Mouse (Mus musculus): Measurements from ENCODE around the gene Ttc26. TPM values are rescaled to one million over a fixed set of nuclear protein-coding genes. Genes with fewer than 3 reads are reported as not detected.
"Not testable (repeated sequence)": the region's sequence is repeated elsewhere in the genome, so short reads cannot be mapped to it uniquely, and the experiment has no call there.

Gene Ttc26
- polyA plus RNA-seq, 1 experiment from 2014 or later, result 13.3 TPM

DNA sequence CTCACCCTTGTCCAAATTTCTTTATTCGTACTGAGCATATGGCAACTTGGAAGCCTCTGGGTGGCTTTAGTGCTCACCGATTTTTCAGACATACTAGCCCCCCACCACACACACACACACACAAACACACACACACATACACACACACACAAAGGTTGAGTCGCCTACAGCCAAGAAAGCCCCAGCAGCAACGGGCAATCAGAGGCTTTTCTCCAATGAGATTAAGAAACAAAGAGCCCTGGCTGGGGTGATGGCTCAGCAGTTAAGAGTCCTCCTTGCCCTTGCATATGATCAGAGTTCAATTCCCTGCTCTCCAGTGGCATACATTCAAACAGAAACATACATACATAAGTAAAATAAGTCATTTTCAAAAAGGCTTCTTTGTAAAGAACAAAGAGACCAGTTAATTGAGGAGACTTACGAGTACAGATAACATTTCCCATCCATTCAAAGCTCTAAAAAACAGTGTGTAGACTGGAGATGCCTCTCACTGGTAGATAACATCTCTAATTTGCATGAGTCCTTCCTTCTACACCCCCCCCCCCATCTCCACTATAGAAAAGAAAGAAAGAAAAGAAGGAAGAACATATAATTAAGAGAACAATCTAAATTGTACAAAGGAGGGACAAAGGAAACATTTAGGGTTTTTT lies 23.5 kb upstream of the Ttc26 start:
- 64% methylated on average over 5 of the region's 5 CpGs for WGBS
- ATAC-seq (ENCODE audit: insufficient number of reproducible peaks, insufficient read depth, low FRiP score, low TSS enrichment, low read depth), result no peak

GRCm38 (mm10) chr6:38358253-38359027 lies 22.8 kb upstream of the Ttc26 start:
- Histone ChIP-seq H3K4me1 (replicated peaks) (0 out of 2 replicates have a peak, but pooled peaks cover 8% of the 10 kb centered on the region), H3K4me3 (replicated peaks) (no peak overlapping the region), H3K27me3 (peaks cover 39% of the 10 kb centered on the region), H3K36me3 (no peaks in the 10 kb centered on the region), H3K9ac (replicated peaks) (no peak overlapping the region), H3K27ac (no peak overlapping the region), H3K9me3 (no peaks in the 10 kb centered on the region), H3K4me2 (no peak overlapping the region)
- ATAC-seq (ENCODE audit: insufficient number of reproducible peaks, insufficient read depth, low FRiP score, low TSS enrichment, low read depth), result no peak
- WGBS, result 67% methylated on average over 8 of the region's 8 CpGs

More for the DNA sequence above, 23.5 kb upstream of the Ttc26 start:
- H3K9ac ChIP-seq (replicated peaks), result no peak overlapping the region
- H3K4me1 ChIP-seq (replicated peaks), result 0 out of 2 replicates have a peak, but pooled peaks cover 9% of the 10 kb centered on the region
- no peak overlapping the region for H3K4me2 ChIP-seq
- H3K27me3 ChIP-seq, result peaks cover 46% of the 10 kb centered on the region
- no peak overlapping the region for H3K27ac ChIP-seq
- no peaks in the 10 kb centered on the region for H3K9me3 ChIP-seq
- H3K4me3 ChIP-seq (replicated peaks), result no peak overlapping the region
- H3K36me3 ChIP-seq, result no peaks in the 10 kb centered on the region

- not testable (repeated sequence) for H3K27ac ChIP-seq; H3K4me2 ChIP-seq; H3K4me3 ChIP-seq (replicated peaks); H3K9me3 ChIP-seq; H3K9ac ChIP-seq (replicated peaks); ATAC-seq (ENCODE audit: insufficient number of reproducible peaks, insufficient read depth, low FRiP score, low TSS enrichment, low read depth); H3K4me1 ChIP-seq (replicated peaks); H3K36me3 ChIP-seq
- H3K27me3 ChIP-seq, result peaks cover 32% of the 10 kb centered on the region
- 91% methylated on average over 11 of the region's 11 CpGs for WGBS
These were observed 22.1 kb upstream of the Ttc26 start for GRCm38 (mm10) chr6:38359044-38359735.

GRCm38 (mm10) chr6:38359736-38360499 lies 21.4 kb upstream of the Ttc26 start:
- Histone ChIP-seq H3K36me3 (no peaks in the 10 kb centered on the region), H3K4me2 (no peak overlapping the region), H3K27me3 (peaks cover 25% of the 10 kb centered on the region), H3K9ac (replicated peaks) (no peak overlapping the region), H3K4me3 (replicated peaks) (no peak overlapping the region), H3K9me3 (no peaks in the 10 kb centered on the region), H3K27ac (no peak overlapping the region), H3K4me1 (replicated peaks) (no peaks in the 10 kb centered on the region)
- no peak for ATAC-seq (ENCODE audit: insufficient number of reproducible peaks, insufficient read depth, low FRiP score, low TSS enrichment, low read depth)
- WGBS, result 85% methylated on average over 12 of the region's 12 CpGs

DNA sequence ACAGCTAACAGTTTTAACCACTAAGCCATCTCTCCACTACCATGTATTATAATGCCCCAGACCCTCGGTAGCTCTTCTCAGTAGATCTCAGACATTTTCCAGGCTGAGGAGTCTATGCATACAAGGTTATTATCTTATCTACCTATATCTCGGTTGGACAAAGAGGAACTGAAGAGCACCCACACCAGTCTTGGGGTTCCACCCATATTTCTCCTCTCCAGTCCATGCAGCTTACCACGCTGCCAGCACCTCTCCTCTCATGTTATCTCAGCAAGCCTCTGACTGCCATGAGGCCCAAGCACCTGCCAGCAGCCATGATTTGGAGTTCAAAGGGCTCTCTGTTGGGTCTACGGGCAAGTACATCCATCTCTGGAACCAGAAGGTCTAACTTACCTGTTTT lies 20.2 kb upstream of the Ttc26 start:
- H3K4me3 ChIP-seq (replicated peaks), result no peak overlapping the region
- ATAC-seq (ENCODE audit: insufficient number of reproducible peaks, insufficient read depth, low FRiP score, low TSS enrichment, low read depth), result no peak
- no peak overlapping the region for H3K9ac ChIP-seq (replicated peaks)
- H3K4me2 ChIP-seq, result no peak overlapping the region
- H3K36me3 ChIP-seq, result no peaks in the 10 kb centered on the region
- 80% methylated on average over 4 of the region's 4 CpGs for WGBS
- H3K9me3 ChIP-seq, result no peaks in the 10 kb centered on the region
- peaks cover 13% of the 10 kb centered on the region for H3K27me3 ChIP-seq
- H3K27ac ChIP-seq, result no peak overlapping the region
- no peaks in the 10 kb centered on the region for H3K4me1 ChIP-seq (replicated peaks)

DNA sequence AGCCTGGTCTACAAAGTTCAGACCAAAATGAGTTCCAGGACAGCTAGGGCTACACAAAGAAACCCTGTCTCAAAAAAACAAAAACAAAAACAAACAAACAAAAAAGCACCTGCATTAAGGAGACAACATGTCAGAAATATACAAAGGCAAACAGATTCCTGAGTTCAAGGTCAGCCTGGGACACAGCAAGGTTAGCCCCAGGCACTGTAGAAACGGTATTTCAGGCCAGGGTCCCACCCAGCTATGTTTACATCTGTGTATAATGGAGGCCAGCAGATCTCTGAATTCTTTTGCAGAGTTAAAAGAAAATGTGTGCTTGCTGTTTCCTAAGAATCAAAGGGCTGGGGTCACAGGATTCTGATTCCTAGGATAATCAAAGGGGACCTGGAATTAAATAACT lies 19.3 kb upstream of the Ttc26 start:
- no peak for ATAC-seq (ENCODE audit: insufficient number of reproducible peaks, insufficient read depth, low FRiP score, low TSS enrichment, low read depth)
- Histone ChIP-seq H3K36me3 (no peaks in the 10 kb centered on the region), H3K9ac (replicated peaks) (no peak overlapping the region), H3K9me3 (no peaks in the 10 kb centered on the region), H3K4me3 (replicated peaks) (no peak overlapping the region), H3K4me2 (no peak overlapping the region), H3K4me1 (replicated peaks) (no peaks in the 10 kb centered on the region), H3K27ac (no peak overlapping the region), H3K27me3 (peaks cover 7% of the 10 kb centered on the region)
- 36% methylated on average over 1 of the region's 1 CpGs for WGBS

GRCm38 (mm10) chr6:38363370-38363769 lies 17.9 kb upstream of the Ttc26 start:
- Histone ChIP-seq H3K36me3 (no peaks in the 10 kb centered on the region), H3K27me3 (no peaks in the 10 kb centered on the region), H3K4me3 (replicated peaks) (no peak overlapping the region), H3K9me3 (no peaks in the 10 kb centered on the region), H3K4me1 (replicated peaks) (no peaks in the 10 kb centered on the region), H3K27ac (no peak overlapping the region), H3K4me2 (no peak overlapping the region), H3K9ac (replicated peaks) (no peak overlapping the region)
- WGBS, result 41% methylated on average over 4 of the region's 4 CpGs
- no peak for ATAC-seq (ENCODE audit: insufficient number of reproducible peaks, insufficient read depth, low FRiP score, low TSS enrichment, low read depth)

GRCm38 (mm10) chr6:38364121-38364520 lies 17.1 kb upstream of the Ttc26 start:
- Histone ChIP-seq H3K9ac (replicated peaks) (no peak overlapping the region), H3K27me3 (no peaks in the 10 kb centered on the region), H3K4me2 (no peak overlapping the region), H3K4me1 (replicated peaks) (no peaks in the 10 kb centered on the region), H3K4me3 (replicated peaks) (no peak overlapping the region), H3K36me3 (no peaks in the 10 kb centered on the region), H3K27ac (no peak overlapping the region), H3K9me3 (no peaks in the 10 kb centered on the region)
- ATAC-seq (ENCODE audit: insufficient number of reproducible peaks, insufficient read depth, low FRiP score, low TSS enrichment, low read depth), result no peak

DNA sequence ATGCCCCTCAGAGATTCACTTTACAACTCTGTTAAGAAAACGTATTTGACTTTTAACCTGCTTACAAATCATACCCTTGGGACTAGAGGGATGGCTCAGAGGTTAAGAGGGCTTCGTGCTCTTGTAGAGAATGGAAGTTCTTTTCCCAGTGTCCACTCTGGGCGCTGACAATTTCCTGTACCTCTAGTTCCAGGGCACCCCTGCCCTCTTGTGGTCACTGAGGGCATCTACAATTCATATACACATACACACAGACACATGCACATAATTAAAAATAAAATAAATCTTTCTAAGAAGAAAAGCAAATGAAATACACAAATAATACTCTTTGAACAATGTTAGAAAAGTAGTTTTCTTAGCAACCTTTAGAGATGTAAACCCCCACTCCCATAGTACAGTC lies 11.3 kb upstream of the Ttc26 start:
- Histone ChIP-seq H3K36me3 (no peaks in the 10 kb centered on the region), H3K27ac (no peak overlapping the region), H3K9me3 (peaks cover 15% of the 10 kb centered on the region; the same call in 1 of the 2 replicates), H3K27me3 (no peaks in the 10 kb centered on the region), H3K4me2 (no peak overlapping the region), H3K4me3 (replicated peaks) (no peak overlapping the region), H3K4me1 (replicated peaks) (no peaks in the 10 kb centered on the region), H3K9ac (replicated peaks) (no peak overlapping the region)
- ATAC-seq (ENCODE audit: insufficient number of reproducible peaks, insufficient read depth, low FRiP score, low TSS enrichment, low read depth), result no peak
- 80% methylated on average over 3 of the region's 3 CpGs for WGBS

GRCm38 (mm10) chr6:38374271-38374670 lies 7.0 kb upstream of the Ttc26 start:
- Histone ChIP-seq H3K36me3 (no peaks in the 10 kb centered on the region), H3K27ac (no peak overlapping the region), H3K27me3 (no peaks in the 10 kb centered on the region), H3K4me1 (replicated peaks) (no peaks in the 10 kb centered on the region), H3K9me3 (peaks cover 15% of the 10 kb centered on the region; the same call in 1 of the 2 replicates), H3K4me3 (replicated peaks) (no peak overlapping the region), H3K9ac (replicated peaks) (no peak overlapping the region), H3K4me2 (no peak overlapping the region)
- 88% methylated on average over 1 of the region's 1 CpGs for WGBS
- no peak for ATAC-seq (ENCODE audit: insufficient number of reproducible peaks, insufficient read depth, low FRiP score, low TSS enrichment, low read depth)

DNA sequence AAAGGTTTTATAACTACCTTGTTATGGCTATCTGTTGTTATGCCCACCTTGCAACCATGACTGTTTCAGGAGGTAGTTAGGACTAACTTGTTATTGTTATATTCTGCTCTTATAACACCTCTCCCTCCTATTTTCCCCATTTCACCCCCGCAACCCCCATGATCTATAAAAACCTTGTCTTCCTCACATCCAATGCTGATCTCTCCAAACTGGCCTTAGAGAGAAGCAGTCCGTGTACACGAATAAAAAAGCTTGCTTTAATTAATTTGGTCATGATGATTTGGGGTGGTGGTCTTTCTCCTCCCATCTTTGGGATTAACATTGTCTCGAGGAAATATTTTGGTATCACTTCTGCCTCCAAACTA lies 523 bp upstream of the Ttc26 start:
- H3K9me3 ChIP-seq, result no peaks in the 10 kb centered on the region
- H3K36me3 ChIP-seq, result peaks cover 4% of the 10 kb centered on the region
- H3K27ac ChIP-seq, result no peak overlapping the region
- ATAC-seq (ENCODE audit: insufficient number of reproducible peaks, insufficient read depth, low FRiP score, low TSS enrichment, low read depth), result no peak
- H3K9ac ChIP-seq (replicated peaks), result peak overlapping the region; percentile 56
- 0 out of 2 replicates have a peak, but pooled peaks cover 4% of the 10 kb centered on the region for H3K4me1 ChIP-seq (replicated peaks)
- peak overlapping the region; percentile 62 for H3K4me3 ChIP-seq (replicated peaks)
- under 1% methylated on average over 4 of the region's 4 CpGs for WGBS
- no peaks in the 10 kb centered on the region for H3K27me3 ChIP-seq
- peak overlapping the region; percentile 67 for H3K4me2 ChIP-seq
